Mouse (Mus musculus) stomach, embryonic 15.5 days (tissue): ENCODE measurements around the gene Ppif. TPM values are rescaled to one million over a fixed set of nuclear protein-coding genes. Genes with fewer than 3 reads are reported as not detected.

ENCODE experiments used
- polyA plus RNA-seq: library from polyadenylated mRNA; unstranded; fragments of >200 nt; fragmentation: Nextera tagmentation; extraction: Ambion mirVana; gene quantifications from 2 replicates; pipeline ENCODE4 v1.2.1, GENCODE M21; 2015

Gene Ppif
- polyA plus RNA-seq, 1 experiment from 2014 or later: 47.7 TPM

Other genes starting within 250 kb of the Ppif start
- gene Zmiz1, start 235.0 kb upstream of the Ppif start, polyA plus RNA-seq: 29.0 and 31.3 TPM in 2 replicates
- 25.7 and 26.9 TPM in 2 replicates for gene Zcchc24, start 74.9 kb downstream of the Ppif start, polyA plus RNA-seq
- 44.6 and 46.8 TPM in 2 replicates for gene Anxa11, start 148.0 kb downstream of the Ppif start, polyA plus RNA-seq
- 0.48 and 2.3 TPM in 2 replicates for gene Plac9a, start 208.9 kb downstream of the Ppif start, polyA plus RNA-seq
- 4.4 and 7.3 TPM in 2 replicates for gene Tmem254a, start 233.5 kb downstream of the Ppif start, polyA plus RNA-seq
- 0.18 and 0.67 TPM in 2 replicates for gene Cphx1, start 244.2 kb downstream of the Ppif start, polyA plus RNA-seq